Mouse (Mus musculus) limb, embryonic 10.5 days (tissue): Measurements from ENCODE around the gene Slc9a9. TPM values are rescaled to one million over a fixed set of nuclear protein-coding genes. Genes with fewer than 3 reads are reported as not detected.

ENCODE experiments used
- DNase-seq: peaks from one replicate; pipeline ENCODE4 v3.0.0-alpha.2; 2017; ENCODE audit warnings: low spot score
- H3K27ac ChIP-seq: fragments of 300-500 bp; sonication (generic); 2 replicates; pipeline ENCODE4 v1.5.1; 2016; ENCODE audit warnings: mild to moderate bottlenecking
- H3K27me3 ChIP-seq: fragments of 300-500 bp; sonication (generic); 2 replicates; pipeline ENCODE4 v1.6.1; 2016; ENCODE audit warnings: low read depth, mild to moderate bottlenecking; ENCODE audit not compliant: poor library complexity, severe bottlenecking
- H3K36me3 ChIP-seq: fragments of 300-500 bp; sonication (generic); 2 replicates; pipeline ENCODE4 v1.6.1; 2016; ENCODE audit warnings: mild to moderate bottlenecking, moderate library complexity
- H3K4me1 ChIP-seq: fragments of 300-500 bp; sonication (generic); 2 replicates; pipeline ENCODE4 v1.6.1; 2016
- H3K4me3 ChIP-seq: fragments of 300-500 bp; sonication (generic); 2 replicates; pipeline ENCODE4 v1.5.1; 2016; ENCODE audit warnings: mild to moderate bottlenecking, moderate library complexity
- H3K9me3 ChIP-seq: fragments of 300-500 bp; sonication (generic); replicated peaks from 2 replicates; pipeline ENCODE4 v1.6.1; 2016; ENCODE audit warnings: mild to moderate bottlenecking
- WGBS: fragments of 180-500 bp; shearing (Covaris S2); methylation state at CpG from one replicate; pipeline ENCODE4 v1.1.7; 2016; 5-methylcytosine and 5-hydroxymethylcytosine counted together
- polyA plus RNA-seq: library from polyadenylated mRNA; unstranded; fragments of >200 nt; fragmentation: Nextera tagmentation; extraction: Ambion mirVana; gene quantifications from 2 replicates; pipeline ENCODE4 v1.2.1, GENCODE M21; 2016

Slc9a9 gene
- polyA plus RNA-seq, 1 experiment from 2014 or later, result 1.5 TPM

DNA sequence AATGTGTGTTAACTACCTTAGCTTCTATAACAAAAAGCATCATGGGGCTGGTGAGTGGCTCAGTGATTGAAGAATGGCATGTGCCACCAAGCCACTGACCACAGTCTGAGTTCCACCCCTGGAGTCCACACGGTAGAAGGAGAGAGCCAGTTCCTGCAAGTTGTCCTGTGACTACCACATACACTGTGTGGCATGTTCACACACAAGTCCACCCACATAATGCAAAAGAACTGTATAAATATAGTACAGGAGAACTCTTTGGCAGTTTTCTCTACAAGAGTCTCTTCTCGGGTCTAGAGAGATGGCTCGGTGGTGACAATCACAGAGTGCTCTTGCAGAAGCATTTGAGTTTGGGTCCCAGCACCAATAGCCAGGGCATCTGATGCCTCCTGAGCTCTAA lies 212.8 kb downstream of the Slc9a9 start:
- no peaks in the 10 kb centered on the region for H3K27me3 ChIP-seq
- no peak overlapping the region for H3K4me3 ChIP-seq
- no peak overlapping the region for H3K27ac ChIP-seq
- no peaks in the 10 kb centered on the region for H3K4me1 ChIP-seq
- WGBS, result 94% methylated on average over 3 of the region's 3 CpGs
- H3K36me3 ChIP-seq, result no peaks in the 10 kb centered on the region
- no peaks in the 10 kb centered on the region for H3K9me3 ChIP-seq
- DNase-seq, result no peak

DNA sequence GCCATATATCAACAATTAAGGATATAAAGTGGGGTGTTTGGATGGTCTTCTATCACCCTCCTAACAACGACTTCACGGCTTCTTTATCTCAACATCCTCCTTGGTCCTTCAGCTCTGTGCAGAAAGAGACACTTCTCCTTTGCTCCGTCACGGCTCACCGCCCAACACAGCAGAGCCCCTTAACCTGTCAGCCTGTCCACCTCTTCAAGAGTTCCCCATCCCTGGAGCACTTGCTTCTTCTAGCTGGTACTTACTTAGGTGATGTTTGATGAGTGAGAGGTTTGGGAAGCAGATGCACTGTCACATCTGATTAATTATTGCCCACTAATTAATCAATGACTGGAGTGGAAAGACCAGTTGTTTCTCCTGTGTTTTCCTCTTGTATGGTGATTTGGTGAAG lies 213.7 kb downstream of the Slc9a9 start:
- H3K4me3 ChIP-seq, result no peak overlapping the region
- DNase-seq, result no peak
- WGBS, result 87% methylated on average over 5 of the region's 5 CpGs
- no peak overlapping the region for H3K27ac ChIP-seq
- no peaks in the 10 kb centered on the region for H3K27me3 ChIP-seq
- no peaks in the 10 kb centered on the region for H3K4me1 ChIP-seq
- H3K36me3 ChIP-seq, result no peaks in the 10 kb centered on the region
- H3K9me3 ChIP-seq, result no peaks in the 10 kb centered on the region

DNA sequence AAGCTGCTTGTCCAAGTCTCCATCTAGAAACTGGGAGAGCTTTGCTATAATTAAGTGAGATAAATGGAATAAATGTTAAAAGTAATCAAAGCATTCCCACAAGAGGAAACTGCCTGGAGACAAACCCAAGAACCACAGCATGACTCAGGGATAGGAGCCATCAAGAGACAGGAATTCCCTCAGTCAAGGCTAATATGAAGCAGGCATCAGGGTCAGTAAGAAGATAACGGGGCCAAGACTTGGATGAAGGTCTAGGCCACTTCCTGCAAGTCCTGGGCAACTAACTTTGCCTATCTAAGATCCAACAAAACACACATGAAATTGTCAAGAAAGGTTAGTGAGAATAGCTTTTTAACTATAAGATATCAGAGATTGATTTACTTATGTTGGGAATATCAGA lies 215.4 kb downstream of the Slc9a9 start:
- DNase-seq, result no peak
- Histone ChIP-seq H3K4me1 (no peaks in the 10 kb centered on the region), H3K27me3 (no peaks in the 10 kb centered on the region), H3K36me3 (no peaks in the 10 kb centered on the region), H3K27ac (no peak overlapping the region), H3K4me3 (no peak overlapping the region), H3K9me3 (no peaks in the 10 kb centered on the region)
- WGBS, result 59% methylated on average over 1 of the region's 1 CpGs

DNA sequence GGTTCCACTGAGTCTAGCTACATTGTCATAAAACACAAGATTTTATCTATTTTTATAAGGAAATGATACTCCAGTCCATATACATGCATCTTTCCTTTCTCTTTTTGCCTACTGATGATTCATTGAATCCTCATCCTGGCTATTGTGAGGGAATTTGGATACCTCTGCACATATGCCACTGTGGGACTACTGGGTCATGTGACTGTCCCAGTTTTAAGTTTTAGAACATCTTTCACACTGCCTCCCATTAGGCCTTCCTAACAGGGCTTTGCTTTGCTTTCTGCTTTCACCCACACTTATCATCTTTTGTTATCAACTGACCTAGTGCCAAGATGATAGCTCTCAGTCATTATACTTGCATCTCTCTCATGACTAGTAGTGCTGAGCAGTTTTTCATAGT lies 219.9 kb downstream of the Slc9a9 start:
- H3K27ac ChIP-seq, result no peak overlapping the region
- no peak for DNase-seq
- H3K27me3 ChIP-seq, result no peaks in the 10 kb centered on the region
- H3K36me3 ChIP-seq, result no peaks in the 10 kb centered on the region
- no peaks in the 10 kb centered on the region for H3K4me1 ChIP-seq
- no peak overlapping the region for H3K4me3 ChIP-seq
- H3K9me3 ChIP-seq, result no peaks in the 10 kb centered on the region

DNA sequence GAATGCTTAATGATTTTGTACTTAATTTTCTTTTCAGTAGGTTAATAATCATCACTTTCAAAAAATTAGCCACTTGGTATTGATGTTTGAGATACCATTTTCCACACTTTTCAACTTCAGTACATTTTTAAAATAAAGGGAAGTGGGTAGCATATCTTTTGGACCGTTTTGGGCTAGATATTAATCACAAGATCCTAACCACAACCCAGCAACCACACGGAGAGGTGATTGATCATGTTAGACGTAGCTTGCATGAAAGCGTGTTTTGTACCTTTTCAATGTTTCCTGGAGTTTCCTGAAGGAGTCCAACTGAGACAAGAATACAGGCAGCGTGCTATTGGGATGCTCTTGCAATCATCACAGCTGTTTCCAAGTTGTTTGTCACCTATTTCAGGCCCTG lies 226.2 kb downstream of the Slc9a9 start:
- 84% methylated on average over 5 of the region's 5 CpGs for WGBS
- H3K4me1 ChIP-seq, result no peaks in the 10 kb centered on the region
- no peaks in the 10 kb centered on the region for H3K27me3 ChIP-seq
- H3K4me3 ChIP-seq, result no peak overlapping the region
- H3K9me3 ChIP-seq, result no peaks in the 10 kb centered on the region
- H3K27ac ChIP-seq, result no peak overlapping the region
- no peak for DNase-seq
- no peaks in the 10 kb centered on the region for H3K36me3 ChIP-seq

DNA sequence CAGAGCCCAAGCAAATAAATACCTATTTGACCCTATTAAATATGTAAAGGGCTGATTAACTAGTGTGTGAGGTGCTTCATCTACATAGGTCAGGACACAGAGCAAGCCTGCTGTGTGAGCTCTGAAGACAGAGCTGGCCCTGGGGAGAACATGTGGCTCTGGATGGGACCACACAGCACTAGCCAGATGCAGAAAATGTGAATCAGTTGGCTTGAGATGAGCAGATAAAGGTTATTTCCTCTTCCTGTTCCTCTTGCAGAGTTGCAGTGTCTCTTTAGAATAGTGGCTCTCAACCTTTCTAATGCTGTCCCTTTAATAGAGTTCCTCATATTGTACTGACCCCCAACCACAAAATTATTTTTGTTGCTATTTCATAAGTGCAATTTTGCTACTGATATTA lies 234.5 kb downstream of the Slc9a9 start:
- no peak overlapping the region for H3K27ac ChIP-seq
- no peak for DNase-seq
- no peaks in the 10 kb centered on the region for H3K36me3 ChIP-seq
- no peaks in the 10 kb centered on the region for H3K27me3 ChIP-seq
- no peaks in the 10 kb centered on the region for H3K9me3 ChIP-seq
- no peak overlapping the region for H3K4me3 ChIP-seq
- H3K4me1 ChIP-seq, result no peaks in the 10 kb centered on the region

DNA sequence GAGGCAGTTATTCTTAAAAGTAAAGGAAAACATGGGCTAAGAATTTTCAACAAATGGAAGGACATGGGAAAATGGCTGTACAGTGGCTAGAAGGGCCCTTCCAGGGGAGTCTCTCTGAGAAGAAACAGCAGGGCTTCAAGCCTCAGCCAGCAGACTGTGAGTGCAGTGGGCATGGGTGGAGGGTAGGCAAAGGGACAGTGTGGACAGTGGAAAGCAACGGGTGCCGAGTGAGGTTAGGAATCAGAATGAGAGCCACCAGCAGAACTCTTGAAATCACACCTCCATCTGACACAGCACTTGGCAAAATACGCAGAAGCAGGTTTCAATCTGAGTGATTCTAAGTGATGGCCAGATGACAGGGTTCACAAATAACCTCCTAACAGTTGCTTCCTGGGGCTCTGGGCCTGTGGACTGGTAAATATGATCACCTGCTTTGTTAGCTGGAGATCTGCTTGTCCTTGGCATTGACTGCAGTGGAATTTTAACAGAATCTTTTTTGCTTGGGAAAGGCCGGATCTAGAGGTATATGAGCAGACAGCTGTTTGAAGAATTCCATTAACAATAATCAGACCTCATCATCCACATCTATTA lies 237.4 kb downstream of the Slc9a9 start:
- 84% methylated on average over 4 of the region's 4 CpGs for WGBS
- no peaks in the 10 kb centered on the region for H3K9me3 ChIP-seq

DNA sequence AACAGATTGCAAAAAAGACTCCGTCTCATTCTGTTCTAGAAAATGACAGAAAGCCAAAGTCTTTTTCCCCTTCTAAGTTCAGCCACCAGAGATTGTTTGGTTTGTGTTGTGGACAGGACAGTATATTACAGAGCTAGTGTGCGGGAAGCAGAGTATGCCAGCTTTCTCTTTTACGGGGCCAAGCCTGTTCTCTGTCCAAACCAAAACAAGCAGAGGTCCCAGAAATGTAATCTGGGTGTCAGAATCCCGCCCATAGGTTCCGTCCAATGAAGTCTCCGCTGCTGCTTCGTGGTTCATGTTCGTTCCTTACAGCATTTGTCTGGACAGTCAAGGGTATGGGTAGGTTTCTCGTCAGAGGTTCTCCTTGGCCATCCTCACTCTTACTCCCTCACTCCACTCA lies 242.4 kb downstream of the Slc9a9 start:
- Histone ChIP-seq H3K27me3 (no peaks in the 10 kb centered on the region), H3K4me3 (no peak overlapping the region), H3K36me3 (no peaks in the 10 kb centered on the region), H3K27ac (no peak overlapping the region), H3K4me1 (no peaks in the 10 kb centered on the region), H3K9me3 (no peaks in the 10 kb centered on the region)
- DNase-seq, result no peak
- WGBS, result 96% methylated on average over 9 of the region's 9 CpGs

More for the DNA sequence above, 237.4 kb downstream of the Slc9a9 start:
- no peak overlapping the region for H3K4me3 ChIP-seq
- DNase-seq, result no peak
- H3K27ac ChIP-seq, result no peak overlapping the region
- no peaks in the 10 kb centered on the region for H3K4me1 ChIP-seq
- H3K27me3 ChIP-seq, result no peaks in the 10 kb centered on the region
- H3K36me3 ChIP-seq, result no peaks in the 10 kb centered on the region

DNA sequence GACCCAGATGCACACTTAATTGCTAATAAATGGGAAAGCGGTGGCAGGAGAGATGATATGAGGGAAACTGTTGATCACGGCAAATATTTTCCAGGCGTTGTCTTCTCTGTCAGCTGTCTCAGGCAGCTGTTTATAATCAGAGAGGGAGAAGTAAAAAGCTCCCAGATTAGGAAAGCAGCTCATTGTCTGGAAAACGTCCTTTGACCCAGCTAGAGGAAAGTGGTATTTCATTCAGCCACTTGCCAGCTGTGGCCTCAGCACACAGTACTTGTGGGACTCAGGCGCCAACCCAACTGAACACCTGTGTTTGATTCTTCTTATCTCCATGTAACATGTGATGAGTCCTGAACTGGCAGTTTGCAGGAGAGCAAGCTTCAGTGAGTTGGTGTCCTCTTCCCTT lies 252.4 kb downstream of the Slc9a9 start:
- no peak overlapping the region for H3K4me3 ChIP-seq
- DNase-seq, result no peak
- 41% methylated on average over 5 of the region's 5 CpGs for WGBS
- no peak overlapping the region for H3K27ac ChIP-seq
- H3K4me1 ChIP-seq, result 0 out of 2 replicates have a peak, but pooled peaks cover 2% of the 10 kb centered on the region
- H3K9me3 ChIP-seq, result no peaks in the 10 kb centered on the region
- no peaks in the 10 kb centered on the region for H3K36me3 ChIP-seq
- H3K27me3 ChIP-seq, result no peaks in the 10 kb centered on the region

DNA sequence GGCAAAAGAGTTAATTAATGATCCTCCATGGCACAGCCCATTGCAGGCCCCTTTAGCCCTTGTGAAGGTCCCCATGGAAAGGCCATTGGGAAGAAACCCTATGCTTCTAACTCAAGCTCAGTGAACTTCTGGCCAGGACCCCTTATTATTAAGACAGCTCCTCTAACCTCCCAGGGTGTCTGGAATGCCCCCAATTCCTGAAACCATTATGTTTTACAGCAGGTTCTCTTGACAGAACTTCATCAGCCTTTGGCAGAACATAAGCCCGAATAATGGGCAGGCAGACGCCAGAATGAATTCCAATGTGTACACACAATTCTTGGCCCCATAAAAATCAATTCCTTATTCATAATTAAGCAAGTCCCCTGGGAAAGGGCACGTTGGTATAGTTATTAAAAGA lies 256.1 kb downstream of the Slc9a9 start:
- WGBS, result 81% methylated on average over 3 of the region's 3 CpGs
- H3K4me3 ChIP-seq, result no peak overlapping the region
- no peaks in the 10 kb centered on the region for H3K27me3 ChIP-seq
- no peak overlapping the region for H3K27ac ChIP-seq
- no peak for DNase-seq
- H3K36me3 ChIP-seq, result no peaks in the 10 kb centered on the region
- H3K4me1 ChIP-seq, result 0 out of 2 replicates have a peak, but pooled peaks cover 2% of the 10 kb centered on the region
- no peaks in the 10 kb centered on the region for H3K9me3 ChIP-seq

DNA sequence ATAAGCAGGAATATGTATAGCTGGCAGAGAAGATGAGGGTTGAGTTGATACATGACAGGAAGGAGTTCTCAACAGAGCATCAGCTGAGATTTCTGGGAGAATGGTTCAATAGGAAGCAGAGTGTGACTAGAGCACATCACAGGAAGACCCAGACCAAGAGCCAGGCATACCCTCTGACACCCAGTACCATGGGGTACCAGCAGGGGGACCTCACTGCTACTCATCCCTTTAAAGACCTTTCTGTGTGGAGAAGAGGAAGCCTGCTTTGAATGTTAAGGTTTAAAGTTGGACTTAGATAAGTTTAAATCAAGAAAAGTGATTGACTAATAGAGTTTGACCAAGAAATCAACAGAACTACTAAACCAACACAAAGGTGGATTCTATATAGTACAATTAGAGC lies 257.4 kb downstream of the Slc9a9 start:
- Histone ChIP-seq H3K9me3 (no peaks in the 10 kb centered on the region), H3K4me1 (0 out of 2 replicates have a peak, but pooled peaks cover 1% of the 10 kb centered on the region), H3K27ac (no peak overlapping the region), H3K27me3 (no peaks in the 10 kb centered on the region), H3K4me3 (no peak overlapping the region), H3K36me3 (no peaks in the 10 kb centered on the region)
- DNase-seq, result no peak

DNA sequence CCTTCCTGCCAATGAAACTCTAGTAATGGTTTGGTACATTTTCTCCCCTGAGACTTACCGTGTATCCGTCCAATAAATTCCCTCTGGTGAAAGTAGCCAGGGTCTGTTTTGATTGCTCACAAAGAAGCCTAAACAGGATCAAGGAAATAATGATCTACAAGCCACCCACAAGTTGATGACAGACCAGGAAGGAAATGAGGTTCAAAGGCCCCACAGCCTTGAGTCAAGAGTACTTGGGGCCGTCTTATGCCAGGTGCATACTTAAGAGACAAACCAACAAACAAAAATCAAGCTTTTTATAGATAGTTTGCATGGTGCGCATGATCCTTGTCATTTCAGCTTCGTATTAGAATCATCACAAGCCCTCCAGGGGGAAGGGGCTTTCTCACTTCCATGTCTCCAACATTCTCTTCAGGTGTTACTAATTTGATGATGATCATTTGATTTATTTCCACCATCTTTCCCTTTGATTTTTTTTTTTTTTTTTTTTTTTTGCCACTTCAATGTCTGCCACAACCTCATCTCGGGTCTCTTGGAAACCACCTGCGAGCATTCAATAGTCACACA lies 275.9 kb downstream of the Slc9a9 start:
- DNase-seq, result no peak
- no peaks in the 10 kb centered on the region for H3K36me3 ChIP-seq
- no peak overlapping the region for H3K4me3 ChIP-seq
- 79% methylated on average over 7 of the region's 7 CpGs for WGBS
- H3K4me1 ChIP-seq, result 0 out of 2 replicates have a peak, but pooled peaks cover 5% of the 10 kb centered on the region
- H3K9me3 ChIP-seq, result no peaks in the 10 kb centered on the region
- no peak overlapping the region for H3K27ac ChIP-seq
- H3K27me3 ChIP-seq, result no peaks in the 10 kb centered on the region

DNA sequence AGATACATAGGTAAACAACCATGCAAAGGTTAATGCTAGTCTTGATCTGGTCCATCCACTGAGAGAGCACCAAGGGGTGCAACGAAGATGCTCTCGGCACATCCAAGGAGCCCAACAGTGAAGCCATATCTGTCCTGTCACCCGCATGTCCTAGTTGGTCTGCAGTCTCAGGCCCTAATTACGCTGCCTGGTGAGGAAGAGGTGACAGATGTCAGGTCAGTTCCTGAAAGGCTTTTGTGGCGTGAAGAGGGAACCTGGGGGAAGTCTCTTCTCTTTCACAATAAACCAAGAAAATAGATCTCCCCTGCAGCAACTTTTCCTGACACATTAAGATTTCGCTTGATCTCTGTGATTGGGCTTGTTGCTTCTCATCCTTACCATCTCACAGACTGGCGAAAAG lies 277.5 kb downstream of the Slc9a9 start:
- 73% methylated on average over 7 of the region's 7 CpGs for WGBS
- Histone ChIP-seq H3K4me3 (no peak overlapping the region), H3K27me3 (no peaks in the 10 kb centered on the region), H3K4me1 (0 out of 2 replicates have a peak, but pooled peaks cover 5% of the 10 kb centered on the region), H3K36me3 (no peaks in the 10 kb centered on the region), H3K27ac (no peak overlapping the region), H3K9me3 (no peaks in the 10 kb centered on the region)
- no peak for DNase-seq

DNA sequence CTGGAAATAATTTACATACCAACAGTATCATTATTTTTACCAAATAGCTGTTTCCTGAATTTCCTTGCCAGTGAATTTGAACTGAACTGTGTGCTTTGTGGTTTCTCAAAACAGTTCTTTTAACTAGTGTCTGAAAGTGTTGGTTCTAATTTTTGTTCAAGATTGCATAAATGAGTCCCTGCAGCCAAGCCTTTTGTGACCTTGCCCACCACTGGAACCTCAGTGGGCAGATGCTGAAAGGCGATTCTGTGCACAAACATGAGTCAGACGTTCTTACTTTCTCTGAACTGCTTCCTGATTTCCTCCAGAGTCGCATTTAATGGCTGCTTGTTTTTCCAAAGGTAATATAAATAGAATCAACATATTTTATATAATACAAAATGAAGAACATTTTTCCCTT lies 281.0 kb downstream of the Slc9a9 start:
- Histone ChIP-seq H3K4me3 (no peak overlapping the region), H3K36me3 (no peaks in the 10 kb centered on the region), H3K27ac (no peak overlapping the region), H3K27me3 (no peaks in the 10 kb centered on the region), H3K9me3 (no peaks in the 10 kb centered on the region), H3K4me1 (peaks cover 3% of the 10 kb centered on the region)
- 74% methylated on average over 3 of the region's 3 CpGs for WGBS
- DNase-seq, result no peak
